Mouse (Mus musculus) T-helper 2 cell (primary cell): ENCODE data around the gene Daam2.

ENCODE experiments used
- in situ Hi-C: fragments of 300-600 bp; cut with MboI, MseI; formaldehyde crosslinking; loops from one replicate; pipeline ENCODE4 v1.15.1; 2025; ENCODE audit warnings: high pct_unique_total_duplicates

Daam2 gene

GRCm38 (mm10) chr17:49531661-49532060 is 32.5 kb downstream of the Daam2 start:
- in situ Hi-C loops, result no loop called here

DNA sequence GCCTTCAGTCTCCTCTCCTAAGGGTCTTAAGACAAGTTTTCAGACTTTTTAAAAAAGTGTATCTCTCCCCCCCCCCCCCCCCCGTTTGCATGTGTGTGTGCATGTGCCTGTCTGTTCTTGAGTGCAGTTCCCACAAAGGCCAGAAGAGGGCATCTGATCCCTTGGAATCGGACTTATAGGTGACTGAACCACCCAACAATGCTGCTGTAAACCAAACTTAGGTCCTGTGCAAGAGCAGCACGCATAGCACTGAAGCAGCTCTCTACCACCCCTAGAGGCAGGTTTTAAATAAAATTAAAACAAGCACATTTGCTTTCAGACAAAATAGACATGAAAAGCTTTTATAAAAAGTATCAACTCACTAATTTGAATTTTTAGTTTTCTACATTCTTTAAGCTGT is 33.9 kb downstream of the Daam2 start:
- in situ Hi-C loops, result no loop called here

DNA sequence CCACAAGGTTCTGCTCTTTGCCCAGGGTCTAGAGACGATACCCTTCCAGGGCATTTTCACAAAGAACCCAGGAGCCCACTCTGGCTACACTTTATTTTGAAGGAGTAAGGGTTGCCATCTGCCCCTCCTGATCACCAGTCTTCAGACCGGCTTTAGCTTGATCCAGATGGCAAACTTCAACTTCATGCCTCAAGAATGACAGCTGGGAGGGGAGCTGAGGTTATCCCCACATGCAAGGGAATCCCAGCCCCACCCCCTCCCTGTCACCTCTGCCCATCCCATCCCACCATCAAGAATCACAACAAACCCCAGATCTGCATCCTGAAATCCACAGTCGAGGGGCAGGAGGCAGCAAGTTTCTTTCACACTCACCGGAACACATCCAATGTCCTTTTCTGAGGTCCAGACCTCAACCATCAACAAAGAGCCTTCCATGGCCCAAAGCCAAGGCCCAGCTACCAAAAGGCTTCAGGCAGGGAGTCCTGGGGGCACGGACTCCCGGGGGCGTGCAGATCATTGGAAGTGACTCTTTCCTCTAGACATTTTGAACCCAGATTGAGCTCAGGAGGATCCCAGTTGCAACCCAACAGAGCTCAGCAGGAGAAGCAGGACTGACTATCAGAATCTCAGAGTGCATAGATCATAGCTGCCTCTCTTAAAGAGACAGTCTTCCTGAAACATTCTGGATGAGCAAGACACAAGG is 35.5 kb downstream of the Daam2 start:
- in situ Hi-C loops, result no loop called here

- in situ Hi-C loops, result no loop called here
These were observed 36.1 kb downstream of the Daam2 start for GRCm38 (mm10) chr17:49528033-49528432.

- in situ Hi-C loops, result no loop called here
These were observed 37.6 kb downstream of the Daam2 start for GRCm38 (mm10) chr17:49526566-49526965.

DNA sequence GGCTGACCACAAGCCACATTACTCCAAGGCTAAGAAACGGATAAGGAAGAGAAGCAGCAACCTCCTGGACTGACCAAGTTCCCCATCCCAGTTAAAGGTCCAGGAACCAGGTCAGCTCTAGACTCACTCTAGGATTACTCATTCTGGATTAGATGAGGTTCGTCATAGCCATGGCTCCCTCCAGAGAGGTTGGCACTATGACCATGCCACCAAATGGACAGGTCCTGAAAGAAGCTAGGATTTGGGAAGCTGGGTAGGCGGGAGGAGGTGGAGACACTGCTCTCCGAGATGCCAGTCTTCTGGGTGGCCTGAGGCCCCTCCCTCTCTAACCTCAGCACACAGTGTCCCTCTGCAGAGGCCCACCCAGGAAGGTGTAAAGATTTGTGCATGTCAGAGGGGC is 38.2 kb downstream of the Daam2 start:
- in situ Hi-C loops, result no loop called here

DNA sequence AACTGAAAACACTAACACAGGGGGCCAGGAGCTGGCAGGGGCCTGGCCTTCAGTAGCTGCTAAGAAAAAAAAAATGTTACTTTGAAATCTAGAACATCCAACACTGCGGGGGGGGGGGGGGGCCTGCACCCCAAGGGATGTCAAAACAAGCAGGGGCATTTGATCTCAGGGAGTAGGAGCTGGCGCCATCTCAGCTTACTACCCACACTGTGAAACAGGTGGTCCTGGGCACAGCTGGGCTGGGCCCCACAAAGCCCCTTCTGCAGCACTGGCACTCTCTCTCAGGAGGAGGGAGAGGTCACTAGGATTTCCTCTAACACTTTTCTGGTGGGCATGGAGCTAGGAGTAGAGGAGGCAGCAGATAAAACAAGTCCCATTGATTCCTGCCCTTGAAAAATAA is 39.6 kb downstream of the Daam2 start:
- in situ Hi-C loops, result no loop called here

DNA sequence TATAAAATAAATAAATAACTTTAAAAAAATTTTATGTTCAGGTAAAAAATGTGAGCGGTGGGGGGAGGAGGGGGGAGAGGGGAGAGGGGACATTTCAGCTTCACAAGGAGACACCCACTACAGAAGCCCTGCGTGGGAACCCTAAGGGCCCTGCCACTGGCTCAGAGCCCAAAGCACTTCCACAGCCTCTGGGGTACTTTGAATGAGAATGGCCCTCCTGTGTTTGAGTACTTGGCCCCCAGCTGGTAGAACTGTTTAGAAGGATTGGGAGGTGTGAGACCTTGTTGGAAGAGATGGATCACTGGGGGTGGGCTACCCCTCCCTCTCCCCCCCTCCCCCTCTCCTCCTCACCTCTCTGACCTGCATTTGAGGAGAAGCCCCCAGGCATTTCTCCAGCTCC is 41.7 kb downstream of the Daam2 start:
- in situ Hi-C loops, result no loop called here

DNA sequence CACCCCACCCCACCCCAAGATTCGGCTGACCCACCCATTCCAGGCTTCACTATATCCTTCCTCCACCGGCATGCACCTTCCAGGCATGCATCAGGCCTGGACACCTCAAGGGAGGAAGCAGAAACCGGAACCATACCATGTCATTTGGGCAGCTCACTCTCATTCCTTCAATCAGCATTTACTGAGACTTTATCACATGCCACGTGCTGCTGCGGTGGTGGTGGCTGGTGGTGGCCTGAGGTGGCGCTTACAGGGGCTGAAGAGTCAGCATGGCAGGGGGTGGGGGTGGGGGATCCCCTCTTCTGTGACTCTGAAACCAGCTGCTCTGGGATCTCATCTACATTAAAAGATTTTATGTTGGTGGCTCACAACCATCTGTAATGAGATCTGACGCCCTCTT is 42.1 kb downstream of the Daam2 start:
- in situ Hi-C loops, result no loop called here

GRCm38 (mm10) chr17:49520674-49521073 is 43.5 kb downstream of the Daam2 start:
- in situ Hi-C loops, result no loop called here

- in situ Hi-C loops, result no loop called here
These were observed 44.4 kb downstream of the Daam2 start for GRCm38 (mm10) chr17:49519576-49520247.

DNA sequence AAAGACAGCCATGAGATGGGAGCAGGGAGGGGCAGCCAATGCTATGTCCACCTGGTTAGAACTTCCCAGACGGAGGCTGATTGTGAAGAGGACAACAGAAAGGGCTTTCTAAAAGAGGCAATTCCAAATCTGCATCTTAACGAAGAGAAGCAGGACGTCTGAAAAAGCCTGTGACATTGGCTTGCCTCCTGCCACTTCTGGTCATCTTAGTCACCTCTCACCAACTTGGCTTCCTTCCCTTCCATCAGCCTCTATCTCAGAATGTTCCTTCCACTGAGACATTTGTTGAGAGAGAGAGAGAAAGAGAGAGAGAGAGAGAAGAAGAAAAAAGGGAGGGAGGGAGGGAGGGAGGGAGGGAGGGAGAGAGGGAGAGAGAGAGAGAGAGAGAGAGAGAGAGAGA is 47.1 kb downstream of the Daam2 start:
- in situ Hi-C loops, result no loop called here

GRCm38 (mm10) chr17:49515678-49516077 is 48.5 kb downstream of the Daam2 start:
- in situ Hi-C loops, result no loop called here

DNA sequence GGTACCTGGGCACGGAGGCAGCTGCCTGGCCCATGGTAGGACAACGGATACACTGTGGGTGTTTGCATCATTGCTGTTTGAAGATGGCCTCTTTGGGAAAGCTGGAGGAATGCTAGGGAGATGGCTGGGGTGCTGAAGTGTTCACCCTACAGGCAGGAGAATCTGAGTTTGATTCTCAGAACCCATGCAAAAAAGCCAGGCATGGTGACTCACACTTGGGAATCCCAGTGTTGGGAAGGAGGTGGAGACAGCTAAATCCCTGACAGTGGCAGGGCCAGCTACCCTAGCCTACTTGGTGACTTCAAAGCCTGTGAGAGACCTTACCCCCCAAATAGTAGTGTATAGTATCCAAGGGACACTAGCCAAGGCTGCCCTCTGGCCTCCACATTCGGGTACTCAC is 49.0 kb downstream of the Daam2 start:
- in situ Hi-C loops, result no loop called here

DNA sequence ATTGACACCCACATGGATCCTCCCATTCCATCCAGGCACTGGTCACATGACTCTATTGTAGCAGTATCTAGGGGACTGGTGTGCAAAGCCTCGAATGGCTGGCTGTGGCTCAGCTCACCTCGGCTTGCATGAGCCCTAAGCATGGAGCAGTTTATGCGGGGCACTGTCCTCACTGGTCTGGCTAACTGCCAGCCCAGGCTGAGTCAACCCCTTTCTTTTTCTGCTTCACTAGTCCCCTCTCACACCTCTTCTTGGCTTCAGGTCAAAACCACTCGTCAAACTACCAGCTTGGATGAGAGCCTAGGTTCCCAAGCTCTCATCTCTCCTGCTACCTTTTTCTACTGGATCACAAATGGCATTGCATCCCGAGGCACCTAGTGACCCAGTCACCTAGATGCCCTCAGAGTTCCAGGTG is 51.5 kb downstream of the Daam2 start:
- in situ Hi-C loops, result no loop called here

- in situ Hi-C loops, result no loop called here
These were observed 54.7 kb downstream of the Daam2 start for GRCm38 (mm10) chr17:49509431-49509830.

DNA sequence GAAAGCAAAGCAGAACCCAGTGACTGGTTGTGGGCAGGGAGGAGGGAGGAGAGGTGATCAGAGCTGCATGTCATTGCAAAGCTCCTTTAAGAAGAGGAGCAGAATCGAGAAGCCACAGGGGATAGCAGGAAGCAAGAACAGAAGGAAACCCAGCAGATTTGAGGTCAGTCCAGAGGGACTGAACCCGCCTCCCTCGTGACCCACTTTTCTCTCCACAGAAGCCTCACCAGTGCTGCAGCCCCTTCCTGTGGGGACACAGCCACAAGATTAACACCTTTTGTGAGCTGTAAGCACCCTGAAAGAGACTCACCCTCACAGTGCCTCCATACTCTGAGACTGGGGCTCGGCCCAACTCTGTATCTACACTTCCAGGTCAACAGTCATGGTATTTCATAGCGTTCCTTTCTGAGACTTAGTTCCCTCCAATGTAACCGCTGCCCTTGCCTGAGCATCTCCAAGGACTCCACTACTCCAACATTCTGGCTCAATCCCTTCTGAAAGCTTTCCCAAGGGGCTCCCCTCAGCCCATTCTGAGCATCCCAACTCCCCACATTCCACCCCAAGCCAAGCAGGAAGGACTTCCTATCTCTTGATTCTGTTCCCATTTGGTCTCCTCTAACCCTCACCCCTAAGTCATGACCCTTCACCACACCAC is 60.8 kb downstream of the Daam2 start:
- in situ Hi-C loops, result no loop called here

- in situ Hi-C loops, result no loop called here
These were observed 63.9 kb downstream of the Daam2 start for GRCm38 (mm10) chr17:49500234-49500633.

- in situ Hi-C loops, result no loop called here
These were observed 64.5 kb downstream of the Daam2 start for GRCm38 (mm10) chr17:49499635-49500034.

DNA sequence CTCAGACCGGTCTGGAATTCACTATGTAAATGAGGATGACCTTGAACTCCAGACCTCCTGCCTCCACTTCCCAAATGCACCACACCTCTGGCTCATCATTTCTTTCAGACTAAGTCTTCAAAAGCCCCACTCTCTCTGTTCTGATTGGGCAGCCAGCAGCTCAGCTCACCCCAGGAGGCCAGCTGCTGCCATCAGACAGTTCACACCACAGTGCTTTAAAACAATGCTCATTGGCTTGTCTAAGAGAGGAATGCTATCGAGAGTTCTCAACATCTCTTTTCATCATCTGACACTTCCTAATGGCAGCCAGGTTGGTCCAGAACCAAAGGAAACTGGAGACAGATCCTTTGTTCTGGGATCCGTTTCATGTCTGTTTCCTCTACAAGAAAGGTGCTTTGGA is 66.0 kb downstream of the Daam2 start:
- in situ Hi-C loops, result no loop called here

DNA sequence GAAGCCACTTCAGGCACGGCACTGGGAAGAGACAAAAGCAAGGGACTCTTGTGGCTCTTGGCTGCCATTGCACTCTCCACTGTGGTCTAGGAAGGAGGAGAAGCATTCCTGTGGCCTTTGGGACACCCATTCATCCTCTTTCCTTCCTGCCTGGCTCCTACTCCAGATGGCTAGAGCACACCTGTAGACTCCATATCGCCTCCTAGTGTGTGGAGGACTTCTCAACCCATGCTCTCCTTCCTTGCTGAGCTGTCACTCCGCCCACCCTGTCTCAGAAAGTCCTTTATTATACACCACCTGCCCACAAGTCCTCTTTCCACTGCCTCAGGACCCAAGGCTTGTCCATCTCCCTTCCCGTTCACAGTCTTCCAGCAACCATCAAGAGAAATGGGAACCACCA is 70.9 kb downstream of the Daam2 start:
- in situ Hi-C loops, result no loop called here

GRCm38 (mm10) chr17:49489098-49489497 is 75.0 kb downstream of the Daam2 start:
- in situ Hi-C loops, result no loop called here

GRCm38 (mm10) chr17:49484435-49484834 is 79.7 kb downstream of the Daam2 start:
- in situ Hi-C loops, result no loop called here
